Mouse (Mus musculus): Measurements from ENCODE around the gene Olfr826. TPM values are rescaled to one million over a fixed set of nuclear protein-coding genes. Genes with fewer than 3 reads are reported as not detected.

Olfr826 gene
- not detected in 2 replicates for total RNA-seq (2023)

GRCm38 (mm10) chr10:130184086-130184485, at the start of gene Olfr826:
TSS of gene Olfr826 (minus strand) at chr10:130184186.

GRCm38 (mm10) chr10:130214303-130214702, 30.3 kb upstream of the Olfr826 start, which contains the start of gene Olfr827:
TSS of gene Olfr827 (minus strand) at chr10:130214403.

GRCm38 (mm10) chr10:130166666-130167065, 17.3 kb downstream of the Olfr826 start, which contains the start of gene Olfr825:
TSS of gene Olfr825 (minus strand) at chr10:130166766.

GRCm38 (mm10) chr10:130129900-130130299, 54.1 kb downstream of the Olfr826 start, which contains the start of gene Olfr824:
TSS of gene Olfr824 (minus strand) at chr10:130130000.

Other genes starting within 250 kb of the Olfr826 start
- not detected in 2 replicates for gene Olfr818, start 235.1 kb downstream of the Olfr826 start, total RNA-seq (2023)
- not detected in 2 replicates for gene Olfr819, start 216.9 kb downstream of the Olfr826 start, total RNA-seq (2023)
- gene Olfr247, start 208.0 kb downstream of the Olfr826 start, total RNA-seq (2023) = not detected in 2 replicates
- not detected in 2 replicates for gene Gm10310, start 199.1 kb downstream of the Olfr826 start, total RNA-seq (2023)
- not detected in 2 replicates for gene Olfr820, start 171.6 kb downstream of the Olfr826 start, total RNA-seq (2023)
- not detected in 2 replicates for gene Olfr821, start 153.8 kb downstream of the Olfr826 start, total RNA-seq (2023)
- not detected in 2 replicates for gene Olfr822, start 113.0 kb downstream of the Olfr826 start, total RNA-seq (2023)
- not detected in 2 replicates for gene Olfr823, start 68.8 kb downstream of the Olfr826 start, total RNA-seq (2023)
- not detected in 2 replicates for gene Olfr824, start 54.2 kb downstream of the Olfr826 start, total RNA-seq (2023)
- gene Olfr825, start 17.4 kb downstream of the Olfr826 start, total RNA-seq (2023) = not detected in 2 replicates
- not detected in 2 replicates for gene Olfr827, start 30.2 kb upstream of the Olfr826 start, total RNA-seq (2023)
- gene Neurod4, start 96.1 kb upstream of the Olfr826 start, total RNA-seq (2023) = not detected in 2 replicates
- gene Tespa1, start 138.7 kb upstream of the Olfr826 start, total RNA-seq (2023) = 1.5 and 1.6 TPM in 2 replicates
- not detected in 2 replicates for gene Vmn2r84, start 210.1 kb upstream of the Olfr826 start, total RNA-seq (2023)
- gene Vmn2r85, start 245.5 kb upstream of the Olfr826 start, total RNA-seq (2023) = not detected in 2 replicates

Measured in neutrophil, adult 65 days (primary cell).